Mouse (Mus musculus) embryonic facial prominence, embryonic 10.5 days (tissue): ENCODE data around the gene C2cd5. TPM values are rescaled to one million over a fixed set of nuclear protein-coding genes. Genes with fewer than 3 reads are reported as not detected.
"Not testable (repeated sequence)": the region's sequence is repeated elsewhere in the genome, so short reads cannot be mapped to it uniquely, and the experiment has no call there.

Source experiments
- DNase-seq: peaks from one replicate; pipeline ENCODE4 v3.0.0-alpha.2; 2017; ENCODE audit warnings: low spot score
- H3K27ac ChIP-seq: fragments of 300-500 bp; sonication (generic); replicated peaks from 2 replicates; pipeline ENCODE4 v1.5.1; 2016; ENCODE audit warnings: mild to moderate bottlenecking
- H3K27me3 ChIP-seq: fragments of 300-500 bp; sonication (generic); replicated peaks from 2 replicates; pipeline ENCODE4 v1.6.1; 2016; ENCODE audit warnings: low read depth, mild to moderate bottlenecking; ENCODE audit not compliant: poor library complexity, severe bottlenecking
- H3K36me3 ChIP-seq: fragments of 300-500 bp; sonication (generic); replicated peaks from 2 replicates; pipeline ENCODE4 v1.6.1; 2016; ENCODE audit warnings: mild to moderate bottlenecking, moderate library complexity
- H3K4me1 ChIP-seq: fragments of 300-500 bp; sonication (generic); 2 replicates; pipeline ENCODE4 v1.6.1; 2016
- H3K4me3 ChIP-seq: fragments of 300-500 bp; sonication (generic); 2 replicates; pipeline ENCODE4 v1.5.1; 2016; ENCODE audit warnings: mild to moderate bottlenecking, moderate library complexity
- H3K9me3 ChIP-seq: fragments of 300-500 bp; sonication (generic); 2 replicates; pipeline ENCODE4 v1.6.1; 2016; ENCODE audit warnings: mild to moderate bottlenecking
- WGBS: fragments of 180-500 bp; shearing (Covaris S2); methylation state at CpG from one replicate; pipeline ENCODE4 v1.1.7; 2016; 5-methylcytosine and 5-hydroxymethylcytosine counted together
- polyA plus RNA-seq: library from polyadenylated mRNA; unstranded; fragments of >200 nt; fragmentation: Nextera tagmentation; extraction: Ambion mirVana; gene quantifications from 2 replicates; pipeline ENCODE4 v1.2.1, GENCODE M21; 2016

Gene C2cd5
- polyA plus RNA-seq, 1 experiment from 2014 or later = 31.3 TPM

DNA sequence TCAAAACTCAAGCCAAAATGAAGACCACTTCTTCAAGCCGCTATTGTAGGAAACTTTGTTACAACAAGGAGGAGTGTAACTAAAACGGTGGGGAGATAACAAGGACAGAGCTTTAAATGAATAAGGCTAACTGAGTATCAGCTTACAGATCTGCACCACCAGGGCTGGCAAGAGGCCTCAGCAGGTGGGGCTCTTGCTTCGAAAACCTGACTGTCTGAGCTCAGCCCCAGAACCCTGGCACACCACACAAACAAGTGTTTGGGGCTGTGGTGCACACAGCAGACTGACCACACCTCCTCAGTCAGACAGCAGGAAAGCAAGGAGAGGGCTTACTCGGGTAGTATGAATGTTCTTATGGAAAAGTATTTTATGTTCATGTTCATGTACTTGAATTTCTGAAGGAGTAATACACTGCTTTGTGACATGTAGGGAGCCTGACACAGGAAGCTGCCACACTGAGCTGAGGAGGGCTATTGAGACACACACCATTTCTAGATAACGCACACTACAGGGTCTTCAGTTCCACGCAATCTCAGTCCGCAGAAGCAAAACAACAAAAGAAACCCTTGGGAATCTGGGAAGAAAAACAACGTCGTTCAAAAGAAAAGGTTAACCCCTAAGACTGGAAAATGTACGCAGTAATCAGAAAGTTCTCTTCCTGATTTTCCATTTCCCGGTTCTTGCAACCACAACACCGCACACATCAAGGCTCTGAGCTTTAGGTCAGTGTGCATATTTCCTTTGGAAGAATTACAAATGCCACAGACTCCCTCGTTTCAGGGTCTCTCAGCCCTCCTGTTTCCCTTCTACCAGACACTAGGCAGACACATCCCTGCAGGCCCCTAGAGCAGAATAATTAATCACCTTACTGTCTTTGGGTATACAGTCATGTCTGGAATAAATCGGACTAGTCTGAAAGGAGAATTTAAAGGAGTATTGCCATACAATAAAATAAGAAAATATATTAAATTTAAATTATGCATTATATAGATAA lies 105.9 kb downstream of the C2cd5 start:
- DNase-seq = no peak

DNA sequence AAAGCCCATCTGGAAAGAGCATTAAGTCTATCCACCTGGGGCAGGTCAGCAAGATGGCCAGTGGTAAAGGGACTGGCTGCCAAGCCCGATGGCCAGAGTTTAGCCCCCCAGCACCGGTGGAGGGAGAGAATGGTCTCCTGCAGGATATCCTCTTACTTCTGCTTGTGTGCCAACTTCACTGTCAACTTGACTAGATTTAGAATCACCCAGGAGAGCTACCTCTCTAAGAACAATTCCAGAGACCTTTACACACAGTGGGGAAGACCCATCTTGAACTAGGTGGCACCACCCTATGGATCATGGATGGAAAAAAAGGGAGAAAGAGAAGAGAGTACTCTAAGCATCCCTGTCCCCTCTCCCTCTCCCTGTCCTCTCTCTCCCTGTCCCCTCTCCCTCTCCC lies 107.0 kb downstream of the C2cd5 start:
- H3K27me3 ChIP-seq = peaks cover 6% of the 10 kb centered on the region
- H3K4me1 ChIP-seq = peaks cover 30% of the 10 kb centered on the region
- H3K4me3 ChIP-seq = no peak overlapping the region
- WGBS = 59% methylated on average over 2 of the region's 2 CpGs
- H3K36me3 ChIP-seq = no peaks in the 10 kb centered on the region
- DNase-seq = no peak
- H3K27ac ChIP-seq = no peak overlapping the region
- H3K9me3 ChIP-seq = no peaks in the 10 kb centered on the region

More for the DNA sequence above, 105.9 kb downstream of the C2cd5 start:
- no peaks in the 10 kb centered on the region for H3K9me3 ChIP-seq
- WGBS = 38% methylated on average over 14 of the region's 14 CpGs
- H3K27me3 ChIP-seq = peaks cover 6% of the 10 kb centered on the region
- no peak overlapping the region for H3K4me3 ChIP-seq
- H3K27ac ChIP-seq = no peak overlapping the region
- no peaks in the 10 kb centered on the region for H3K36me3 ChIP-seq
- H3K4me1 ChIP-seq = peaks cover 30% of the 10 kb centered on the region

DNA sequence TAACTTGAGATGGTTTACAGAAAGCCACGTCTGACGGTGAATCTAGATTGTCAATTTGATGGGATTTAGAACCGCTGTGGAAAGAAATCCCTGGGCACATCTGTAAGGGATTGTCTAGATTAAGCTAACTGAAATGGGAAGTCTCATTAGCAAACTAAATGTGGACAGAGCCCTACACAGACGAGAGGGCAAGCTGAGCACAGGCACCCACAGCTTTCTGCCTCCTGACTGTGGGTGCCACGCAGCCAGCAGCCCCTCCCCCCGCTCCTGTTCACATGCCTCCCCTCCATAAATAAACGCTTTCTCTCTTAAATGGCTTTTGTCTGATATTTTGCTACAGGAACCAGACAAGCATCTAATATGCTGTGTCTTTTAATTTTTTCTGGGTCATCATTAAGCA lies 107.8 kb downstream of the C2cd5 start:
- Histone ChIP-seq H3K9me3 (no peaks in the 10 kb centered on the region), H3K36me3 (no peaks in the 10 kb centered on the region), H3K27me3 (peaks cover 6% of the 10 kb centered on the region), H3K27ac (no peak overlapping the region), H3K4me3 (no peak overlapping the region), H3K4me1 (peaks cover 30% of the 10 kb centered on the region)
- 56% methylated on average over 7 of the region's 7 CpGs for WGBS
- DNase-seq = no peak

DNA sequence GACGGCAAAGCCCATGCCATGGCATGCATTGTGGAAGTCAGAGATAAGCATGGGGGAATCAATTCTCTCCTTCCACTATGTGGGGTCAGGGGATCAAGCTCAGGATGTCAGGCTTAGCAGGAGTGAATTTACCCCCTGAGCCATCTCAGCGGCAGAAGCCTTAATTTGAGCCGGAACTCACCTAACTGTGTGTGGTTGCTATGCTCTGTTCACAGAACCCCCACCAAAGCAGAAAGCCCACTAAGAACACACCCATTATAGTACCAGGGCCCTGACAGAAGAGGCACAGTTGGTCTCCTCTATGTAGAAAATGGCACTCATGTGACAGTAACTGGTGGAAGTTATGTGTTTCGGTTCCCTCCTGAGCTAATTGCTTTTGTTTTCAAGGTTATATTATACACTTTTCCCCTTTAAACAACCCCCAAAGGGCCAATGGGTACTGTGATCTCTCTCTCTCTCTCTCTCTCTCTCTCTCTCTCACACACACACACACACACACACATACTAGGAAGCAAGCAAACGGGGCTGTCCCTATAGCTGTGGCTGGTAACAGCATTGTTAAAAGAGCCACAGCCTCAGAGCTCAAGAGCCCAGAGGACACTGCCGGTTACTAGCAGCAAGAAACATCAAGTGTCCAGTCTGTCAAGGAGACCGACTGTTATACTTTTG lies 108.4 kb downstream of the C2cd5 start:
- WGBS = 50% methylated on average over 7 of the region's 7 CpGs
- peaks cover 30% of the 10 kb centered on the region for H3K4me1 ChIP-seq
- H3K36me3 ChIP-seq = no peaks in the 10 kb centered on the region
- peaks cover 6% of the 10 kb centered on the region for H3K27me3 ChIP-seq
- H3K9me3 ChIP-seq = no peaks in the 10 kb centered on the region
- no peak overlapping the region for H3K4me3 ChIP-seq
- no peak overlapping the region for H3K27ac ChIP-seq
- DNase-seq = no peak

DNA sequence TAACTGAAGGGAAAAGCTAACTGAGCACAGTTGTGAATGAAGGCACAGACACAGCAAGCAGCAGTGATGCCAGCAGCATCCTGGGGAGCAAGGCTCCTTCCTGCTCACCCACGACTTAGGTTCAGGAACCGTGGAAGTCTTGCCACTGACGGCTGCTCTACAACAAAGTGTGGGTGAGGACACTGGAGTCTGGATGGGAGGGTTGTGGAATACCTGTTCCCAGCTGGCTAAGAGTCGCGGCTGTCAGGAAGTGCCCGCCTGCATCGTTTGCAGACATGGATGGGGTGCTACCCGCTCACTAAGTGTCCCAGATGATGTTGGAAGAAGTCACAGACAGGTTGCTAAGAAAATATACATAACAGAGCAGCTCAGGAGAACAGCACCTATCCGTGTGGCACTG lies 109.4 kb downstream of the C2cd5 start:
- Histone ChIP-seq H3K4me1 (peaks cover 30% of the 10 kb centered on the region), H3K27me3 (peaks cover 6% of the 10 kb centered on the region), H3K4me3 (no peak overlapping the region), H3K9me3 (no peaks in the 10 kb centered on the region), H3K27ac (no peak overlapping the region), H3K36me3 (no peaks in the 10 kb centered on the region)
- 80% methylated on average over 9 of the region's 9 CpGs for WGBS
- DNase-seq = no peak

DNA sequence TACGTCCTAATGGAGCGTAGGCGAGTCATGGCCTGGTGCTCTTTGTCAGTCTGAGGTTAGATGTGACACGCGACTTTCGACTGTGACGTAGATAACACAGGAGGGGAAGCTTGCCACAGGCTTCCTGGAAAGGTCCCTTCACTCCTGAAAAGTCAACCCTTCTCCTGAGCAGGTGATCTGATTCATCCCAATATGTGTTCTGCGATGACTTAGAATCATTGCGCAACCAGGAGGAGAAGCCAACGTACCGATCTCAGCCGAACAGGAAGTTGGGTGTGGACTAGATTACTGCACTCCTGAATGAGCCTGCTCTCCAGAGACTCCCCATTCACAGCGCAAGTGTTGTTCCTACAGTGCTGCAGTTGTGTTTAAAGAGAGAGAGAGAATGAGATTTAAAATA lies 110.4 kb downstream of the C2cd5 start:
- Histone ChIP-seq H3K9me3 (no peaks in the 10 kb centered on the region), H3K36me3 (no peaks in the 10 kb centered on the region), H3K4me1 (peaks cover 30% of the 10 kb centered on the region), H3K27ac (no peak overlapping the region), H3K27me3 (peaks cover 6% of the 10 kb centered on the region), H3K4me3 (no peak overlapping the region)
- WGBS = 92% methylated on average over 13 of the region's 13 CpGs
- DNase-seq = no peak

DNA sequence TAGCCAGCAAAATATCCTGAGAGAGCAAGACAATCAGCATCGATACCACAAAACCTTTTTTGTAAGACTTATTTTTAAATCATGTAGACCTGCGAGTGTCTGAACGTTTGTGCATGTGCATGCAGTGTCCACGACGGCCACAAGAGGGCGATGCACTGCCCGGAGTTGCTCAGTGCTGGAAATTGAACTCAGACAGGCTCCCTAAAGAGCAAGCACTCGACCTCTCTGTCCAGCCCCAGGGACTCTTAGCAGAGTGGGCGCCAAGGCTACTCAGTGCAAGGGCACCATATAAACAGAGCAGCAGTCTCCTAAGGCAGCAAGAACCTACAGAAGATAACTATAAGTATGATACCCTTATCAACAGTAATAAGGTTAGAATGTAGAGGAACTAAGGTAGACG lies 111.2 kb downstream of the C2cd5 start:
- no peak overlapping the region for H3K4me3 ChIP-seq
- no peaks in the 10 kb centered on the region for H3K36me3 ChIP-seq
- peak; percentile 74 for DNase-seq
- H3K27me3 ChIP-seq = peaks cover 6% of the 10 kb centered on the region
- H3K27ac ChIP-seq = no peak overlapping the region
- peaks cover 24% of the 10 kb centered on the region for H3K4me1 ChIP-seq
- WGBS = 29% methylated on average over 10 of the region's 10 CpGs
- no peaks in the 10 kb centered on the region for H3K9me3 ChIP-seq

DNA sequence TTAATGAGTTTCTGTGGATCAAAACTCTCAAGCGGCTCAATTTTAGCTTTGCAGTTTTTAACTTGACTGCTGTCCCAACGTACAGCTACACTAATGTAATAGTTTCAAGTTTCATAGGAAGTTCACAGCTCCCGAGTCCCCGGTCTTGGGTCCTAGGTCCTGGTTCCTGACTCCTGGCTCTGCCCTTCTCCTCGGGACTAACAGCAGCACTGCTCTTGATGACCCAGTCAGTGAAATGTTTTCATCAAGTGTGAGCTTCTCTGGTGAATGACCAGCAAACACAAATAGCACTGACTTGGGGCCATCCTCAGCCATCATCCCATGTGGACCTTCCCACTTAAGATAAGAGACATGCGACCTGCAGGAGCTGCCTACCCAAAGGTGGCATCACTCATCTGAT lies 111.7 kb downstream of the C2cd5 start:
- no peak overlapping the region for H3K4me3 ChIP-seq
- no peaks in the 10 kb centered on the region for H3K9me3 ChIP-seq
- H3K27me3 ChIP-seq = peaks cover 5% of the 10 kb centered on the region
- no peaks in the 10 kb centered on the region for H3K36me3 ChIP-seq
- DNase-seq = no peak
- H3K27ac ChIP-seq = no peak overlapping the region
- WGBS = 74% methylated on average over 6 of the region's 6 CpGs
- peaks cover 19% of the 10 kb centered on the region for H3K4me1 ChIP-seq

DNA sequence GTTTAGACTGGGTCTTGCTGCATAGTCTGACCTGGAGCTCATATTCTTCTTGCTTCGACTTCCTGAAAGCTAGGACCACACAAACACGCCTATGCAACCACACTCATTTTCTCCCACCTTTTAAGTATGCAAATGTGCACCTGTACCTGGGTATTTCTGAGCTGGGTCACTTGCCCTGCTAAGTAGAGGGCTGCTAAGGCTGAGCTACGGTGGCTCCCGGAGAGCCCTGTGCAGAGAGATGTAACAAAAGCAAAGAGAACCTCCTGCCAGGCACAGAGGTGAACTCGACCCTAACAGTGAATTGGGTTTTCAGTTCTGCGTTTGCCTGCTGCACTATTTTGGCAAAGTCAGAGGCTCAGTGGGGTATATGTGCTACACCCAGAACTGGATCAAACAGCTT lies 112.3 kb downstream of the C2cd5 start:
- Histone ChIP-seq H3K27ac (no peak overlapping the region), H3K36me3 (no peaks in the 10 kb centered on the region), H3K9me3 (no peaks in the 10 kb centered on the region), H3K4me3 (no peak overlapping the region), H3K4me1 (peaks cover 14% of the 10 kb centered on the region), H3K27me3 (no peaks in the 10 kb centered on the region)
- DNase-seq = no peak
- WGBS = 73% methylated on average over 6 of the region's 6 CpGs

DNA sequence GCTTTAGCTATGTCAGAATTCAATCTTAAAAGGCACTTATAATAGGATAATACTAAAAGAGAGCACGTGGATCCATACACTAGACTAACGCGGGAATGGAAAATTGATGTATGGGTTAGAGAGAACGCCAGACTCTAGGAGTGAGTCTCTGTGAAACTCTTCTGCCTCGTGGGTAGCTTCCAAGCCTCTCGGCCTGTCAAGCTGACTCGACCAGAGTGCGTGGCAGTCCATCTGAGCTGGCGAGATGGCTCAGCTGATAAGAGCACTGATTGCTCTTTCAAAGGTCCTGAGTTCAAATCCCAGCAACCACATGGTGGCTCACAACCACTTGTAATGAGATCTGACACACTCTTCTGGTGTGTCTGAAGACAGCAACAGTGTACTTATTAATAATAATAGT lies 113.2 kb downstream of the C2cd5 start:
- not testable (repeated sequence) for H3K9me3 ChIP-seq, H3K4me1 ChIP-seq, H3K4me3 ChIP-seq, H3K27ac ChIP-seq, H3K27me3 ChIP-seq, H3K36me3 ChIP-seq, DNase-seq
- WGBS = 88% methylated on average over 9 of the region's 9 CpGs

DNA sequence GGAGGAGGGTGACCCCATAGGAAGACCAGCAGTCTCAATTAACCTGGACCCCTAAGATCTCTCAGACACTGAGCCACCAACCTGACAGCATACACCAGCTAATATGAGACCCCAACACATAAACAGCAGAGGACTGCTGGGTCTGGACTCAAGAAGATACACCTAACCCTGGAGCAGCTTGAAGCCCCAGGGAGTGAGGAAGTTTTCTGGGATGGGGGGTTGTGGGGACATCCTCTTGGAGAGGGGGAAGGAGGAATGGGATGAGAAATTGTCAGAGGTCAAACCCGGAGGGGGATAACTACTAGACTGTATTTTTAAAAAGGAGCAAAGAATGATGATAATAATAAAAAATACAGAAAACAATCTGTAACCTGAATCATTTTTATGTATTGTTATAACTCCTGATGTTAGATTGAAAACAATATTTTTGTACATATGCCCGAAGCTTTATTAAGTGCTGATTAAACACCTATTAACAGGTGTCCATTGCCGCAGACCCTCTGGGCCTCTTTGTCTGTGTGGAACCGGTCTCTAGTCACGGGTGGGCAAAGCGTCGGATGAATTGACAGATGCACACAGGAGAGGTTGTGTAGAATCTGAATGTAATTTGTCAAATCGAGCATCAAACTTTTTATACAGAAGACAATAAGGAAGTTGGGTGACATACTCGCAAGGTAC lies 114.2 kb downstream of the C2cd5 start:
- not testable (repeated sequence) for H3K9me3 ChIP-seq, H3K4me1 ChIP-seq, H3K4me3 ChIP-seq, H3K27me3 ChIP-seq, H3K27ac ChIP-seq, H3K36me3 ChIP-seq, DNase-seq
- 92% methylated on average over 9 of the region's 9 CpGs for WGBS

DNA sequence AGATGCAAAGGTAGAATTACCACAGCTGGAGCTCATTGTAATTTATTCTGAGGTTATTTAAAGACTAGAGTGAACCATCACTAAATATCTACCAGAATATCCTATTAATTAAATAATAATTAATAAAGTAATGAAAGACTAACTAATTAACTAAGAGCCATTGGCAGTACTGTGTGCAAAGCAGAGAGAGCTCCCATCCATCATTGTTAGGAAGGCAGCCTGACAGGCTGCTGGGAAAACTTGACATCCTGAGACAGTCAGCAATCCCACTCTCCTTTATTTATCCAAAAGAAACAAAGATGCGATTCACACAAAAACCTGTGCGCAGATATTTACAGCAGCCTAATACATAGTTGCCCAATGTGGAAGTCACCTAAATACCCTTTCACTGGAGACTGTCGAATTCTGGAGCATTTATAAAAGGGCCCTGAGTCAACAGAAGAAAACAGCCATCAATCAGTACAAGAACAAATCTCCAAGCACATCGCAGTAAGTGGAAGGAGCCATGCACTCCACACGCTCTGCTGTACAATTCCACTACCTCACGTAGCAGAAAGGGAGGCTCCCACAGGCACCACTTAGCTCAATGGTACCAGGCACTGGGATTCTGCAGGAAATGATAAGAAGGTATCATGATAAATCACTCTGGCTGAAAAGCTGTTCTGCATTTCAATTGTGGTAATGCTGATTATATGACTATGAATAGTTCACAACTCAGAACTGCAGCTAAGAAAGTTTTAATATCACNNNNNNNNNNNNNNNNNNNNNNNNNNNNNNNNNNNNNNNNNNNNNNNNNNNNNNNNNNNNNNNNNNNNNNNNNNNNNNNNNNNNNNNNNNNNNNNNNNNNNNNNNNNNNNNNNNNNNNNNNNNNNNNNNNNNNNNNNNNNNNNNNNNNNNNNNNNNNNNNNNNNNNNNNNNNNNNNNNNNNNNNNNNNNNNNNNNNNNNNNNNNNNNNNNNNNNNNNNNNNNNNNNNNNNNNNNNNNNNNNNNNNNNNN lies 120.0 kb downstream of the C2cd5 start:
- Histone ChIP-seq H3K36me3 (no peaks in the 10 kb centered on the region), H3K27ac (no peak overlapping the region), H3K27me3 (no peaks in the 10 kb centered on the region), H3K4me3 (no peak overlapping the region), H3K4me1 (peaks cover 11% of the 10 kb centered on the region), H3K9me3 (no peaks in the 10 kb centered on the region)
- 44% methylated on average over 6 of the region's 6 CpGs for WGBS
- no peak for DNase-seq
